In genomic region chr9:106645684-106646271, GRCm38 (mm10) we compare ENCODE assay signal across 34 mouse cellular contexts. TPM values are rescaled to one million over a fixed set of nuclear protein-coding genes. Genes with fewer than 3 reads are reported as not detected.
A peak's percentile ranks its signal among the peaks of the same experiment; 100 is the strongest.
DNase-seq lines count a peak whose midpoint lies in the region; ATAC-seq and TF ChIP-seq lines count a peak whose summit lies in the region.
"Had no signal": no experiment of that assay in that cellular context is flagged by ENCODE, and none has a peak within 500 bp of the region (broad histone marks: within the 10 kb centered on the region; RNA-seq: fewer than 3 reads in every experiment).

No protein-coding gene starts in this region.

- ATAC-seq in hindbrain, embryonic 14.5 days (ENCODE audit: low FRiP score) = no peak
- no peak for ATAC-seq in hindbrain, embryonic 13.5 days (ENCODE audit: low FRiP score)
- ATAC-seq: forebrain, embryonic 13.5 days; forebrain, embryonic 16.5 days; hindbrain, postnatal 0 days; inflammation-experienced regulatory T-cells, adult 6 months; intestine, postnatal 0 days had no signal

- H3K27me3 ChIP-seq in CH12.LX (replicated peaks) = peaks cover 62% of the 10 kb centered on the region
- no peaks in the 10 kb centered on the region for H3K27me3 ChIP-seq in hindbrain, embryonic 14.5 days (ENCODE audit: control insufficient read depth, insufficient read depth, low read length)
- no peaks in the 10 kb centered on the region for H3K27me3 ChIP-seq in hindbrain, embryonic 13.5 days
- H3K27me3 ChIP-seq: forebrain, embryonic 13.5 days; hindbrain, embryonic 12.5 days had no signal

- no peak for TF ChIP-seq POLR2A in CH12.LX (IDR thresholded peaks at IDR 0.05; ENCODE audit: low read depth, low read length)

- no peak for TF ChIP-seq RAD21 in CH12.LX (IDR thresholded peaks at IDR 0.05; ENCODE audit: low read depth, low read length)

- H3K27ac ChIP-seq in CH12.LX (ENCODE audit: insufficient read depth, low read depth) = no peak overlapping the region
- no peak overlapping the region for H3K27ac ChIP-seq in hindbrain, embryonic 14.5 days
- no peak overlapping the region for H3K27ac ChIP-seq in hindbrain, embryonic 13.5 days
- H3K27ac ChIP-seq: forebrain, embryonic 10.5 days; forebrain, embryonic 13.5 days; hindbrain, embryonic 12.5 days; hindbrain, postnatal 0 days had no signal

- peak; percentile 69 for TF ChIP-seq EP300 in CH12.LX (IDR thresholded peaks at IDR 0.05; ENCODE audit: low read length)

- dilution Hi-C loops in CH12.LX (cut with MboI; ENCODE audit: extremely low pct_ligation_motif_present, extremely low pct_unique_long_range_greater_than_20kb, low sequenced_read_pairs) = no loop called here

- peak; percentile 60 for DNase-seq in layer of hippocampus, adult 9-11 months
- DNase-seq in layer of hippocampus, adult 11-12 months (ENCODE audit: low spot score) = no peak
- peak; percentile 65 for DNase-seq in CH12.LX (ENCODE audit: extremely low read depth)
- DNase-seq in ES-CJ7 (ENCODE audit: low read depth, low spot score) = peak; percentile 81
- peak; percentile 64 for DNase-seq in brain, adult 2 months (ENCODE audit: low read depth, low spot score)
- no peak for DNase-seq in hindbrain, embryonic 14.5 days (ENCODE audit: low spot score)
- DNase-seq: adrenal gland, adult 2 months; adrenal gland, postnatal 14 days; cerebellum, adult 11-12 months; cerebellum, adult 8-10 months; cerebellum, postnatal 10 days; gastrocnemius, postnatal 25 days; heart, adult 18-20 months; kidney, adult 2 months had no signal

- in situ Hi-C loops in CH12.LX (cut with MboI; ENCODE audit: low pct_ligation_motif_present, low pct_unique_long_range_greater_than_20kb, low sequenced_read_pairs) = no loop called here

- peaks cover 11 to 12% of the 10 kb centered on the region in 2 experiments for H3K4me1 ChIP-seq in CH12.LX (ENCODE audit: control insufficient read depth in 1 of 2, insufficient read depth in 2 of 2)
- H3K4me1 ChIP-seq in hindbrain, embryonic 14.5 days (replicated peaks; ENCODE audit: control insufficient read depth, insufficient read depth, low read length) = no peaks in the 10 kb centered on the region
- H3K4me1 ChIP-seq in hindbrain, embryonic 13.5 days (replicated peaks) = no peaks in the 10 kb centered on the region
- H3K4me1 ChIP-seq: forebrain, embryonic 10.5 days; forebrain, embryonic 13.5 days; hindbrain, embryonic 12.5 days had no signal

- peaks cover 22% of the 10 kb centered on the region for H3K9me3 ChIP-seq in CH12.LX (replicated peaks; ENCODE audit: low read length)
- no peaks in the 10 kb centered on the region for H3K9me3 ChIP-seq in hindbrain, embryonic 14.5 days (ENCODE audit: control insufficient read depth, low read length)
- no peaks in the 10 kb centered on the region for H3K9me3 ChIP-seq in hindbrain, embryonic 13.5 days
- H3K9me3 ChIP-seq: forebrain, embryonic 10.5 days; forebrain, embryonic 13.5 days; hindbrain, embryonic 12.5 days had no signal

- H3K79me2 ChIP-seq in CH12.LX (replicated peaks; ENCODE audit: control insufficient read depth, extremely low read depth, insufficient read depth, poor library complexity, severe bottlenecking) = no peaks in the 10 kb centered on the region

- H3K4me2 ChIP-seq in CH12.LX (ENCODE audit: insufficient read depth, low read depth, poor library complexity, severe bottlenecking) = no peak overlapping the region
- no peak overlapping the region for H3K4me2 ChIP-seq in hindbrain, embryonic 14.5 days (replicated peaks)
- H3K4me2 ChIP-seq in hindbrain, embryonic 13.5 days = no peak overlapping the region
- H3K4me2 ChIP-seq: forebrain, embryonic 13.5 days; hindbrain, embryonic 12.5 days had no signal

- H3K9ac ChIP-seq in CH12.LX (ENCODE audit: insufficient read depth, low read depth) = no peak overlapping the region
- no peak overlapping the region for H3K9ac ChIP-seq in hindbrain, embryonic 14.5 days
- no peak overlapping the region for H3K9ac ChIP-seq in hindbrain, embryonic 13.5 days
- H3K9ac ChIP-seq: forebrain, embryonic 13.5 days; hindbrain, embryonic 12.5 days had no signal

- WGBS in hindbrain, embryonic 14.5 days = 71% methylated on average over 9 of the region's 9 CpGs
- WGBS in hindbrain, embryonic 13.5 days = 79% methylated on average over 9 of the region's 9 CpGs

- no peak overlapping the region for H3K4me3 ChIP-seq in CH12.LX (replicated peaks in 1 of 3; ENCODE audit: low read depth in 2 of 3, low read length in 2 of 3, poor library complexity in 1 of 3)
- no peak overlapping the region for H3K4me3 ChIP-seq in hindbrain, embryonic 14.5 days (replicated peaks; ENCODE audit: low read length)
- no peak overlapping the region for H3K4me3 ChIP-seq in hindbrain, embryonic 13.5 days
- H3K4me3 ChIP-seq: forebrain, embryonic 10.5 days; forebrain, embryonic 13.5 days; hindbrain, embryonic 12.5 days had no signal

- H3K36me3 ChIP-seq in CH12.LX (replicated peaks in 1 of 2; ENCODE audit: control insufficient read depth in 1 of 2, insufficient read depth in 1 of 2, low read length in 1 of 2) = no peaks in the 10 kb centered on the region
- no peaks in the 10 kb centered on the region for H3K36me3 ChIP-seq in hindbrain, embryonic 14.5 days (replicated peaks; ENCODE audit: control insufficient read depth, insufficient read depth)
- no peaks in the 10 kb centered on the region for H3K36me3 ChIP-seq in hindbrain, embryonic 13.5 days
- H3K36me3 ChIP-seq: forebrain, embryonic 10.5 days; hindbrain, embryonic 12.5 days had no signal

- no peak for TF ChIP-seq CTCF in CH12.LX (conservative IDR thresholded peaks at IDR 0.05 in 1 of 2, IDR thresholded peaks at IDR 0.05 in 1 of 2; ENCODE audit: low read depth in 2 of 2, low read length in 2 of 2)

TF ChIP-seq in CH12.LX, 34 proteins besides CTCF, POLR2A, EP300 and RAD21:
- peak; percentile 90 for TF ChIP-seq TCF12 (IDR thresholded peaks at IDR 0.05; ENCODE audit: low read depth, low read length)
- no peak for TF ChIP-seq KAT2A (IDR thresholded peaks at IDR 0.05; ENCODE audit: insufficient replicate concordance, low read length)
- no peak for TF ChIP-seq E2F4 (IDR thresholded peaks at IDR 0.05; ENCODE audit: insufficient replicate concordance, low read depth, low read length)
- TF ChIP-seq ETS1 (conservative IDR thresholded peaks at IDR 0.05; ENCODE audit: low read depth, low read length) = peak; percentile 65
- TF ChIP-seq BHLHE40 (IDR thresholded peaks at IDR 0.05; ENCODE audit: low read depth, low read length) = peak; percentile 92
- no peak for TF ChIP-seq MAX (IDR thresholded peaks at IDR 0.05; ENCODE audit: low read length)

RNA-seq across cellular contexts. Expression of gene Grm2, which starts 10.1 kb away (rescaled TPM):
- total RNA-seq in CH12.LX (2012; rRNA removed) (not detected in 2 replicates), CH12.LX (2014; rRNA removed) (not detected in 2 replicates)
- not detected in 2 replicates for polyA plus RNA-seq in CH12.LX (2012; ENCODE audit: insufficient read length, low read depth)
- polyA plus RNA-seq in hindbrain, embryonic 14.5 days (2014; fragmentation: Nextera tagmentation; extraction: Ambion mirVana) = 8.3 and 9.0 TPM in 2 replicates
- 3.7 and 5.3 TPM in 2 replicates for polyA plus RNA-seq in hindbrain, embryonic 13.5 days (2015; fragmentation: Nextera tagmentation; extraction: Ambion mirVana)
- total RNA-seq: adrenal gland, adult 2 months; adrenal gland, postnatal 14 days; gastrocnemius, adult 8-10 months; gastrocnemius, postnatal 25 days; heart, adult 18-20 months; heart, postnatal 25 days; hematopoietic stem cell, adult 5-6 weeks had no signal
- polyA plus RNA-seq: adrenal gland, adult 2 months; gonadal fat pad, adult 2 months; heart, embryonic 14.5 days; heart, postnatal 0 days; inflammation-experienced regulatory T-cells, adult 6 months; intestine, postnatal 0 days; kidney, adult 2 months had no signal

RNA-seq across cellular contexts. Expression of gene Iqcf6, which starts 19.4 kb away (rescaled TPM):
- total RNA-seq in CH12.LX (2012; rRNA removed) = not detected in 2 replicates
- total RNA-seq in CH12.LX (2014; rRNA removed) = not detected in 2 replicates
- not detected in 2 replicates for polyA plus RNA-seq in CH12.LX (2012; ENCODE audit: insufficient read length, low read depth)
- polyA plus RNA-seq in hindbrain, embryonic 14.5 days (2014; fragmentation: Nextera tagmentation; extraction: Ambion mirVana) = not detected in 2 replicates
- not detected in 2 replicates for polyA plus RNA-seq in hindbrain, embryonic 13.5 days (2015; fragmentation: Nextera tagmentation; extraction: Ambion mirVana)
- total RNA-seq: adrenal gland, adult 2 months; adrenal gland, postnatal 14 days; adrenal gland, postnatal 4 days; ES-E14; gastrocnemius, adult 8-10 months; gastrocnemius, postnatal 25 days; heart, adult 18-20 months; heart, postnatal 25 days; hematopoietic stem cell, adult 5-6 weeks; hindbrain, postnatal 0 days had no signal
- polyA plus RNA-seq: adrenal gland, adult 2 months; brain, embryonic 14.5 days; embryonic facial prominence, embryonic 11.5 days; embryonic facial prominence, embryonic 14.5 days; forebrain, embryonic 10.5 days; forebrain, embryonic 13.5 days; forebrain, embryonic 16.5 days; frontal cortex, adult 2 months; gonadal fat pad, adult 2 months; heart, embryonic 14.5 days; heart, postnatal 0 days; hindbrain, embryonic 12.5 days; hindbrain, postnatal 0 days; inflammation-experienced regulatory T-cells, adult 6 months; intestine, postnatal 0 days; kidney, adult 2 months had no signal

RNA-seq across cellular contexts. Expression of gene Tex264, which starts 39.9 kb away (rescaled TPM):
- total RNA-seq in CH12.LX (2012; rRNA removed) = 33.6 and 45.3 TPM in 2 replicates
- total RNA-seq in CH12.LX (2014; rRNA removed) = 30.9 and 34.3 TPM in 2 replicates
- 45.2 and 54.8 TPM in 2 replicates for polyA plus RNA-seq in CH12.LX (2012; ENCODE audit: insufficient read length, low read depth)
- 65.7 and 77.9 TPM in 2 replicates for polyA plus RNA-seq in hindbrain, embryonic 14.5 days (2014; fragmentation: Nextera tagmentation; extraction: Ambion mirVana)
- polyA plus RNA-seq in hindbrain, embryonic 13.5 days (2015; fragmentation: Nextera tagmentation; extraction: Ambion mirVana) = 49.1 and 52.7 TPM in 2 replicates

Comparison
In these comparisons a context has a peak if more than half of its experiments do, and no peak if none do; other contexts are left out.
1. DNase-seq: peak in layer of hippocampus, adult 9-11 months (single experiment), CH12.LX (single experiment), ES-CJ7 (single experiment) and brain, adult 2 months (single experiment); none in layer of hippocampus, adult 11-12 months (single experiment) and hindbrain, embryonic 14.5 days (single experiment).